Mouse (Mus musculus) liver, embryonic 14 days (tissue): Measurements from ENCODE around the gene Ap1m2. TPM values are rescaled to one million over a fixed set of nuclear protein-coding genes. Genes with fewer than 3 reads are reported as not detected.

Experiments
- polyA plus RNA-seq: library from polyadenylated mRNA; depleted of rRNA; stranded (reverse); fragments of >200 nt; gene quantifications from 2 replicates; pipeline ENCODE4 v1.2.3, GENCODE M21; 2012; rRNA removed

The Ap1m2 gene
- polyA plus RNA-seq: 0.08 and 0.14 TPM in 2 replicates

DNA sequence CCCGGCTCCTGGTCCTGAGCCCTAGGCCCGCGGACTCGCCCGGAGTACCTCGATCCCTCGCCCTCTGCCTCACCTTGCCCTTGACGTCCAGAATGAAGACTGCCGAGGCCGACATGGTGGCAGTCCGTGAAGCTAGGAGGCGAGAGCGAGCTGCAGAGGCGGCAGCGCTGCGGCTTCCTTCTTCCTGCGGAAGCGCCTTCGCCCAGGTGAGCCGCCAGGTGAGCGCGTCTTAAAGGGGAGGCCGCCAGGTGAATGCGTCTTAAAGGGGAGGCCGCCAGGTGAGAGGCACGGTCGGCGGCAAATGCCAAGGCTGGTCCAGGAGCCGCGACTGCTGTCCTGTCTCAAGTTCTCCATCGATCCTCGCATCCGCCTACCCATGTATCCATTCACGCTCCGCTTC, at the start of gene Ap1m2:
Gene Ap1m2 (minus strand): TSS at position 204 of the 400 bp plus-strand sequence.

DNA sequence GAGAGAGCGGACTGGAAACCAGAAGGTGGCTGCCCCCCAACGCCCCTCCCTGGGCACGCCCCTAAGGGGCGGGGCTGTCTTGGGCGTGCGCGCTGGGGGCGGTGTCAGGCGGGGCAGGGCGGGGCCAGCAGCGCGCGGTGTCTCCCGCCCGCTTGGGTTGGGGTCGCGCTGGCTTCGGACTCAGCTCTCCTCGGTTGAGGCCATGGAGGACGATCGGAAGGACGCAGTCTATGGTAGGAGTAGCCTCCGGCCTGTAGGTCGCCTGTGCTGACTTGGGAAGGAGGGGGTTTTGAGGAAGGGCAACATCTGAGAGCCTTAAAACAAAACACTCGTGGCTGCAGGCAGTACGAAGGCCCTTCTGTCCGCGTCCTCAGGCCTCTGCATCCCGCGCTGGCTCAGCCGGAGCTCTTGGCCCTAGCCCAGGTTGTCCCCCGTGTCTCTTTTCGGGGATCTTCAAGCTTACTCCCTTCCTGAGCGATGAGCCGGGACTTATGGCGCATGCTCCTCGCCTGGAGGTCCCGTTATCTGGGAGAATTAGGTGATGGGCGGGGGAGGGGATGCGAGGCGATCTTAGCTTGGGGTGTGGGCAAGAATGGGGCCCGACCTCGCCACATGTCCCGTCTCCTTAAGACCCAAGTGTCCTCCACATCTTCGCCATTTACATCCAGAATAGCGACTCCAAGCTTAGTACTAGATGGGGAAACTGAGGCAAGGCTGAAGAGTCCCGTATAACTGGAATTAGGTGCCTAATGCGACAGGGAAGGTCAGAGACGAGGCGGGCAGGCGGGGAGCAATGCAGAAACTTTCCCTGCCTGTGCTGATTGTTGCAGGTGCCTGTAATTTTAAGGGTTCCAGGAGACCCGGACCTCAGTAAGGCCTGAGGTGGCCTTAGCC, 8.7 kb upstream of the Ap1m2 start, which contains the start of gene Slc44a2:
Gene Slc44a2 (plus strand): TSS at position 80 of the 894 bp plus-strand sequence.

DNA sequence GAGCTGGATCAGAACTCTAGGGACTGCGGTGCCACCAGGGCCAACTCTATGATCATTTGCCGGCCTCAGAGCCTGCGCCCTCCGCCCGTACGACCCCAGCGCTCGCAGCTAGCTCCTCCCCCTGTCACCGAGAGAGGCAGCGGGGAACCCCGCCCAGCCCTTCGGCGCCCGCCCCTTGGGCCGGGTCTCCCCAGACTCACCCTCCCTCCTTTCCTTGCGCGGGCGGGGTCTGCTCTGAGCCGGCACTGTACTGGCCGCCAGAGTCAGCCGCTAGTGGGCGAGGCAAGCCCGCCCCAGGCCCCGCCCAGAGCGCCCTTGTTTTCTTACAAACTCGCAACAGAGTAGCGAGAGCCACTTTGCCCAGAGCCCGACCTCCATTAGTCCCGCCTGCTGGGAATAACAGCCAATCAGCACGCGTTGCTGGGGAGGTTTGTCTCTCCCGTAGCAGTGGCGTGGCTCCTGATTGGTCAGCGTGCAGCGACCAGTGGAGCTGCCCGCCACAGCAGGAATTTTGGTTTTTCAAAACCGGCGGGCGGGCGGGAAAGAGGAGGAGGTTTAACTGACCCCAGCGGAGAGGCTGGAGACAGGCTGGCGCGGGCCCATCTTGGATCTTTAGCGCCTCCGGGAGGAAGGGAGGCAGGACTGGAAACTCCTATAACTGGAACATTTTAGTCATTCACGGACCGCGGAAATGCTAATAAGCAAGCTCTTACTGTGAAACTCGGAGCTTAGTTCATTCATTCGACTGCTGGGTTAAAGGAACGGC, 20.9 kb downstream of the Ap1m2 start, which contains the start of gene Cdkn2d:
Gene Cdkn2d (minus strand): TSS at position 386 of the 766 bp plus-strand sequence.

DNA sequence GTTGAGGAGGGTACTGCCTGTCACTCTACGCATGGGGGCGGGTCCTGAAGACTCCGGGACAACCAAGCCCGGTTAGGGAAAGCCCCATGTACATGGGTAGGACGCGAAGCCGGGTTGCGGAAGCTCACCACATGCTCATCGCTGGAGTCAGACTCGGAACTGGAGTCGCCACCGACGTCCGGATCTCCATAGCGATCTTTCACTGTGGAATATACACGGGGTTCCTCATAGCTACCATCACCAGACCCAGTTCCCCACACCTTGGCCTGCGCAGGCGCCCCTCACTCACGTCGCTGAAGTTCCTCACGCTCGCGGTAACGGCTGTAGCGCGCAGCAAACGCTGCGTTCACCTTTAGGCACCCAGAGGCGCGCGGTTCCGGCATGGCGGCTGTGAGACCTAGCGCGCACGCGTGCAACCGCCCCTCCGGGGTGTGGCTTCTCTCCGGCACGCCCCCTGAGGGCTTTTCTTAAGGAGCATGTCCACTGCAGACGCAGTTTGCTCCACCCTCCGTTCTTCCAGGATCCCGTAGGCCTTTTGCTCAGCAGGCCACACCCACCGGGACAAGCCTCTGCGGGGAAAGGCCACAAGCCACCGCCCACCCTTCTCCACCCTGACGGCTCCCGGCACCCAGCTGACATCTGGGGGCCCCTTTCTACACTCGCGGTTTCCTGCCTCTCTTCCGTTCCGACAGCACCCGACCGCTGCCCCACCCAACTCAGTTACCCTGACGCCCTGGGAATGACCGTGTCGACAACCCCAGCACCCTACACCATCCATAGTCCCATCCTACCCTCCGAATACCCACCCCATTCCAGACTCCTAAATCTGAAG, 24.4 kb downstream of the Ap1m2 start, which contains the start of gene Kri1:
Gene Kri1 (minus strand): TSS at position 399 of the 832 bp plus-strand sequence.

DNA sequence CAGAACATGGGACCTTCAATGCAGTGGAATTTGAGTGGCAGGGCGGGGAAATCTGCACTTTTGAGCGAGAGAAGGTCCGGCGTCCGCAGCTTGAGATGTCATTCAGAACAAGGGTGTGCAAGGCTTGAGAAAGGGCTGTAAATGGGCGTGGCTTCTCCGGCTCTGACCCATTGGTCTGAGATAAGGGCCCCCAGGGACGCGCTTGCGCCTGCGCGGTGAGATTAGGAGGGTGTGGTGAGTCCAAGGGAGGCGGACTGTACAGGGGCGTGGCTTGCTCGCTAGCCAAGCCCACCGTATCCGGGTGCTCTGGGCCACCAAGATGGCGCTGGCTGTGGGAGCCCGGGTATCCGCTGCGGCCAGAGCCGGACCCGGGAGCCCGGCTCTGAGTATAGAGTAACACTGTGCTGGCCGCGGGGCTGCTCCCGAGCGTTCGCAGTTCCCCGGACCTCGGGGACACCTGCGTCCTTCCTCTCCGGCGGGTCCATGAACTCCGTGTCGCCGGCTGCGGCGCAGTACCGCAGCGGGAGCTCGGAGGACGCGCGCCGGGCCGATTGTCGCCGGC, 47.1 kb downstream of the Ap1m2 start, which contains the start of gene Atg4d:
Gene Atg4d (plus strand): TSS at position 294 of the 562 bp plus-strand sequence.

DNA sequence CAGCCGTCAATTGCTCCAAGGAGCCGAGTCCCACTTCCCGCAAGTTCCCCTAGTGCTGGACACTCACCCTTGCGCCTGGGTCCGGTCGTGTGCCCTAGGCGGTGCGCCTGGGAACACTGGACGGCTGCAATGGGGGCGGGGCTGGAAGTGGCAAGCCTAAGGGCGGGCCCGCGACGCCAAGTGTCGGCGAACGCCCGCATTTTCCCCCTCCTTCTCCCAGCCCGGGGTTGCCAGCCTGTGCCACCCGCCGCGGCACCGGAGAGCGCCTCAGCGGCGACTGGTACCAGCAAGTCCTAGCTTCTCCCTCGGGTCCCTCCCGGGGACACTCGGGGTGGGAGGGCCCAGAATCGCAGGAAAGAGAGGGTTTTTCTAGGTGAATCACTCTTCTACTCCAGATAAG, 63.8 kb downstream of the Ap1m2 start, which contains the start of gene S1pr5:
Gene S1pr5 (minus strand): TSS at position 118 of the 400 bp plus-strand sequence.

Other genes with a start within 250 kb of the Ap1m2 start
- gene Zglp1, start 245.2 kb downstream of the Ap1m2 start, polyA plus RNA-seq: 0.27 and 0.32 TPM in 2 replicates
- gene Gm49373, start 239.2 kb downstream of the Ap1m2 start, polyA plus RNA-seq: 0.67 and 0.93 TPM in 2 replicates
- 29.7 and 29.8 TPM in 2 replicates for gene Fdx1l, start 238.7 kb downstream of the Ap1m2 start, polyA plus RNA-seq
- gene Gm38431, start 220.3 kb downstream of the Ap1m2 start, polyA plus RNA-seq: 2.7 and 2.9 TPM in 2 replicates
- 17.5 and 22.6 TPM in 2 replicates for gene Raver1, start 220.3 kb downstream of the Ap1m2 start, polyA plus RNA-seq
- gene Tyk2, start 181.1 kb downstream of the Ap1m2 start, polyA plus RNA-seq: 5.0 and 6.0 TPM in 2 replicates
- 135 and 139 TPM in 2 replicates for gene Cdc37, start 162.4 kb downstream of the Ap1m2 start, polyA plus RNA-seq
- gene Pde4a, start 146.6 kb downstream of the Ap1m2 start, polyA plus RNA-seq: 0.89 and 1.4 TPM in 2 replicates
- 12.4 and 14.5 TPM in 2 replicates for gene Keap1, start 73.0 kb downstream of the Ap1m2 start, polyA plus RNA-seq
- 0.05 and 0.06 TPM in 2 replicates for gene S1pr5, start 63.9 kb downstream of the Ap1m2 start, polyA plus RNA-seq
- gene Atg4d, start 47.0 kb downstream of the Ap1m2 start, polyA plus RNA-seq: 30.6 and 38.4 TPM in 2 replicates
- 20.3 and 23.3 TPM in 2 replicates for gene Kri1, start 24.4 kb downstream of the Ap1m2 start, polyA plus RNA-seq
- 59.2 and 67.8 TPM in 2 replicates for gene Cdkn2d, start 20.9 kb downstream of the Ap1m2 start, polyA plus RNA-seq
- 10.5 TPM in 2 replicates for gene Slc44a2, start 8.4 kb upstream of the Ap1m2 start, polyA plus RNA-seq
- 28.1 and 29.4 TPM in 2 replicates for gene Ilf3, start 55.5 kb upstream of the Ap1m2 start, polyA plus RNA-seq
- 23.1 and 23.5 TPM in 2 replicates for gene Qtrt1, start 99.5 kb upstream of the Ap1m2 start, polyA plus RNA-seq
- 30.6 and 33.1 TPM in 2 replicates for gene Dnm2, start 112.6 kb upstream of the Ap1m2 start, polyA plus RNA-seq
- gene Tmed1, start 197.9 kb upstream of the Ap1m2 start, polyA plus RNA-seq: 16.4 and 18.0 TPM in 2 replicates
- gene AB124611, start 213.8 kb upstream of the Ap1m2 start, polyA plus RNA-seq: 4.9 and 6.6 TPM in 2 replicates
- 21.7 and 26.8 TPM in 2 replicates for gene Carm1, start 234.6 kb upstream of the Ap1m2 start, polyA plus RNA-seq